Mouse (Mus musculus) natural killer cell, adult 2 months (primary cell): ENCODE results near the gene Btbd35f7.
"Not testable (repeated sequence)": the region's sequence is repeated elsewhere in the genome, so short reads cannot be mapped to it uniquely, and the experiment has no call there.

Source experiments
- DNase-seq, 2 experiments: peaks; one replicate each; pipeline ENCODE4 v3.0.0; 2022; ENCODE audit warnings: low spot score in 2 of 2

Gene Btbd35f7

DNA sequence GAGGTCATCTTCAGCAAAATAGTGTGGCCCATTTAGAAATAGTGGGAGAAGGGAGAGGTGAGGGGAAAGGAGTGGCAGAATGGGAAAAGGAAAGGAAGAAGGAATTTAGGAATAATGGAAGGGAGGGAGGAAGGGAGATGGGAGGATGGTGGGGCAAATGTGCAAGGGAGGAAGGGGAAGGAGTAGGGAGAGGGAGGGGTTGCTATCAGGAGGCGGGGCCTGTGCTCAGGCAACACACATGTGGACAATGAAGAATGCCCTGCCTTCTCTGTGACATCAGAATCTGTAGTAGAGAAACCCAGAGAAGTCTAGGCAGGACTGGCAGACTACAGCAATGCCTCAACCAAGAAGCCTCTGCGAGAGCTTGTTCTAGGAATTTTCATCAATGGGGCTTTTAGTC, at the start of gene Btbd35f7:
TSS of gene Btbd35f7 (plus strand) at position 301 of the 400 bp plus-strand sequence.
- DNase-seq = not testable (repeated sequence)
